Mouse (Mus musculus) liver, adult 2 months (tissue): ENCODE results near the gene Olfr716.
"Not testable (repeated sequence)": the region's sequence is repeated elsewhere in the genome, so short reads cannot be mapped to it uniquely, and the experiment has no call there.

Experiments used
- CTCF ChIP-seq: fragments of 200-500 bp; IDR thresholded peaks from 2 replicates; pipeline ENCODE4 v1.5.1; 2011; ENCODE audit warnings: low read depth, low read length, control low read depth
- POLR2A ChIP-seq: fragments of 200-500 bp; IDR thresholded peaks from 2 replicates; pipeline ENCODE4 v1.6.1; 2011; ENCODE audit warnings: low read length, control low read depth; ENCODE audit not compliant: insufficient read depth; ENCODE audit errors: extremely low read depth

GRCm38 (mm10) chr7:107138027-107138426, at the start of gene Olfr716:
- TF ChIP-seq CTCF, POLR2A: not testable (repeated sequence)
